Mouse (Mus musculus) hematopoietic stem cell, adult 5-6 weeks (primary cell): ENCODE data around the gene Fbln2. TPM values are rescaled to one million over a fixed set of nuclear protein-coding genes. Genes with fewer than 3 reads are reported as not detected.

ENCODE experiments used
- ATAC-seq, 2 experiments: fragments of 125-278 bp in 1 of 2; replicated peaks in 1 of 2; 2 replicates each; pipeline ENCODE4 v1.8.0; 2016 to 2017; ENCODE audit warnings: inconsistent platforms in 2 of 2, mild to moderate bottlenecking in 2 of 2, moderate number of reproducible peaks in 2 of 2, low read depth in 1 of 2, moderate TSS enrichment in 1 of 2; ENCODE audit not compliant: low FRiP score in 2 of 2, poor library complexity in 2 of 2, severe bottlenecking in 2 of 2, insufficient read depth in 1 of 2, low TSS enrichment in 1 of 2
- total RNA-seq: library from RNA; stranded (forward); fragments of 172-1452, 232-1000 nt; gene quantifications from 2 replicates; pipeline ENCODE4 v1.2.3, GENCODE M21; 2017

Gene Fbln2
- total RNA-seq, 1 experiment from 2014 or later, result not detected

DNA sequence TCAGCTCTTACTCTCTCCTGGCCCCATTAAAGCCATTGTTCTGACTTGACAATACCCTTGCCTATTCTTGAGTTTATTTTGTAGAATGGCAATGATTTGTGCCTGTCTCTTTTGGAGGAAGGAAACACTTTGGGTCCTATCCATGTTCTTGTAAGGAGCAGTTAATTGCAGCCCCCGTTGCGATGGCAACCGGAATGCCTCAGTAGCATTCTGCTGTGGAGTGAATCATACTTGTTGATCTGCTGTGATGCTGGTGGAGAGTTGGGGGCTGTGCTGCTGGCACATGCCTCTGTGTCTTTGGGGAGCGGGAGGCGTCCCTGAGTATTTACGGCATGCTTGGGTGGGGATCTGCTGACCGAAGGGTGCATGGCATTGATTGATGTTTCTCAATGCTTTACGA lies 32.1 kb downstream of the Fbln2 start:
- ATAC-seq, result no peak

DNA sequence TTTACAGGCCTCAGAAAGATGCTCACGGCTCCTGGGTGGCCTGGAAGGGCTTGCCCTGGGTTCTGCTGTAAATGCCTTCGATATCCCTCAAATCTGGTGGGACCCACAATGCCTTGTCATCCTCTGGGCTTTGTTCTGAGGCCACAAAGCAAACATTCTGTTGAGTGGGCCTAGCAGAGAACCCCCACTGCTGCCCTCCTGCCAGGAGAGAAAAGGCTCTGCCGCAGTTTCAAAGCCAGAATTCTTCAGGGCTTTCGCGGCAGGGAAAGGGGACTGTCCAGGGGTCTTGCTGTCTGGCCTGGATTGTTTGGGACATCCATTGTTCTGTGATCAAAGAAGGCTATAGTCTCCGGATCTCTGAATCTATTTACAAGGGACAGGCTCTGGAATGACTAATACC lies 33.1 kb downstream of the Fbln2 start:
- ATAC-seq, result no peak

GRCm38 (mm10) chr6:91247343-91247742 lies 35.1 kb downstream of the Fbln2 start:
- no peak for ATAC-seq

DNA sequence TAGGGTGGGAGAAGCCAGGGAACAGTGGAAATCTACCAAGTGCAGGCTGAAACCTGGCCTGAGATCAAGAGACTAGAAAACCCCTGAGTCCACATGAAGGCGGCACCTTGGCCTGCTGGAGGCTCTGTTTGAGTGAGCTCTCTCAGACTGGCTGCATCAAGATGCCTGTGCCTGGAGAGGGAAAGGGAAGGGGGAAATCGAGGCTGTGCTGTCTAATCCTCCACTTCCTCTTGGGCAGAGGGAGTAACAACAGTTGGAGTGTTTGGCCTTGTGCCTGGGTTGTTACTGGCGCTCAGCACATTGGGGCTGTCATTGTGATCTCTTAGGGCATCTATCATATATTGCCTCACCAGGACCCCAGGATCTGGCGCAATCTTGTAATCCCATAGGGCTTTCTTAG lies 36.4 kb downstream of the Fbln2 start:
- no peak for ATAC-seq

GRCm38 (mm10) chr6:91249797-91250196 lies 37.5 kb downstream of the Fbln2 start:
- no peak for ATAC-seq

- ATAC-seq, result no peak
These were observed 47.3 kb downstream of the Fbln2 start for GRCm38 (mm10) chr6:91259440-91260120.

DNA sequence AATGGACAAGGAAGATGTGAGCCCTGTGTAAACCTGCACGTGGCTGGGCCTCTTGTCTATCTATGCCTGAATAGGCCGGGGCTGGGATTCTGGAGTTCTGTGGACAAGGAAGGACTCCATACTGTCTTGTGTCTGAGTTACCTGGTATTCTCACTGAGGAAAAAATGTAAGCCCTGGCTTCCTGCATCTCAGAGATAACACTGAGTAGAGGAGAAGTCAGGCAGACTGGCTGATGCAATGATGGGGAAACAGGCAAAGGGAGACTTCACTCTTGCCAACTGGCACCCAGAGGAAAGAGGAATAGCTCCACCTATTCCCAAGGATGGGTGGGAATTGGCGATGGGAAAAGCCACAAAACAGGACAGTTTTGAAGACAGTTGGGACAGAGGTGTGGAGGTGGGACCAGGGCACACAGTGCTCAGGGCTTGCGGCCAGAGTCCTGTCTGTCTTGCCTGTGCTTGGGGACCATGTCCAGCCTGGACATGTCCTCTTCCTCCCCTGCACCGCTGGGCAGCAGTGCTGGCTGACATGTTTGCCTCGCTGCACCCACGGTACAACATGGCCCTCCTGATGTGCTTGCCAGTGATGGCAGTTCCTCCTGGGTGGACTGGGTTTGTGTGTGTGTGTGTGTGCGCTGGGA lies 48.2 kb downstream of the Fbln2 start:
- no peak for ATAC-seq

GRCm38 (mm10) chr6:91260987-91261367 lies 48.7 kb downstream of the Fbln2 start:
- ATAC-seq, result no peak

DNA sequence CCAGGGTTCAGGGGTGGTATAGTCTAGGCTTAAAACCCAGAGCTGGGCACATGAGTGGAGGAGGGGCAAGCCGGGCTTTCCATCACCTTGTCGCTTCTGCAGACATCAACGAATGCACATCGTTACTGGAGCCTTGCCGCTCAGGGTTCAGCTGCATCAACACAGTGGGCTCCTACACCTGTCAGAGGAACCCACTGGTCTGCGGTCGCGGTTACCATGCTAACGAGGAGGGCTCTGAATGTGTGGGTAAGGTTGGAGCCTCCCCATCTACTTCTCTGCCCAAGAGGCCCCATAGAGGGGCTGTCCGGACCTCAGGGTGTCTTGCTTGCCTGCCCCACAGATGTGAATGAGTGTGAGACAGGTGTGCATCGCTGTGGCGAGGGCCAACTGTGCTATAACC lies 53.4 kb downstream of the Fbln2 start:
- ATAC-seq, result no peak

DNA sequence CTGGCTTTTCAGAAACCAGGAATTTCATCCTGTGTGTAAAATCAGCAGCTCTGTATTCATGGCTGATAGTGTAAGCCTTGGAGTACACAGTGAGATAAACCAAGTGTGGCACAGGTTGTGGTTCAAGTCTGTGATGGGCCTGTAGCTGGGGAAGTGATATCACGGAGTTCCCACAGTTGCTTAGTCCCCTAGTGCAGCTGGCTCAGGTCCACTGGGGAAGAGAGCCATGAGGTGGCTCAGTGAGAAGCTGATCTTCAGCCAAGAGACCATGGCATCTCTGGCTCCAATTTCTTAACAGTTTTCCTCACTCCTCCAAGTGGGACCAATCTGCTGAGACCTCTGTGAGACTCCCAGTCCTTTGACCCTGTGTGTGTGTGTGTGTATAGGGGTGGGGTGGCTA lies 54.4 kb downstream of the Fbln2 start:
- no peak for ATAC-seq

- no peak for ATAC-seq
These were observed 56.1 kb downstream of the Fbln2 start for GRCm38 (mm10) chr6:91268318-91268717.

DNA sequence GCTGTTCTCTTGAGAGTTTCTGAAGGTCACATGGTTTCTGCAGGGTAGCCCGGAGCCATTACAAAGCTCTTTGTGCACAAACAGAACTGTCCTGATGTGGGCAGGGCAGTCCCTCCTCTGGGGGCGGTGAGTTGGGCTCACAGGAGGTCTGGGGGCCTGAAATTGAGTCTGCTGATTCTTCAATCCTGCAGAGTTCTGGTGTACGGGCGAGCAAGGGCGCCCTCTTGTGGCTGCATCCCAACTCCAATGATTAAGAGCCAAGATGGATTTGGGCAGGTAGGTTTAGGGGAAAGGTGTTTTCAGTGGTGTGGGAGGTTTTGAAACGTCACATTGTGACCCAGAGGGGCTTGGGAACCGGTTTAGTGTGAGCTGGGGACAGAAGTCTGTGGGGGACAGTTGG lies 65.3 kb downstream of the Fbln2 start:
- peak in 1 of 2 experiments; percentile 33; a peak in 1 of 4 replicates for ATAC-seq

- ATAC-seq, result no peak
These were observed 66.0 kb downstream of the Fbln2 start for GRCm38 (mm10) chr6:91278302-91278701.

GRCm38 (mm10) chr6:91279477-91279876 lies 67.2 kb downstream of the Fbln2 start:
- no peak for ATAC-seq

DNA sequence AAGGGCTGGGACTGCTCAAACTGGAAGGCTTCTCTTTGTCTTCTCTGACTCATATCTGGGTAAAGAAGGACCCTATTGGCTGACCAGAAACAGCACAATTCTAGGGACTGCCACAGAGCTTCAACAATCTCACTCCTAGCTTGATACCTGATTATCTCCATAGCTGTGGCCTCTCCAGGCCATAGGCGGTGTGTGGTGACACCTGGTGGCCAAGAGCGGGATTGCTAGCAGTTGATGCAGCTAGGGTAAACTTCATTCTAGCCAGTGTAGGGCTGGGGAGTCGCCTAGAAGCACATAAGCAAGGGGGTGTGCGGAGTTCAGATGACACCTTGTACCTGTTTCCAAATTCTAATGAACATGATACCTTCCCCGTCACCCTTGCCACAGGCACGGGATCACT lies 69.0 kb downstream of the Fbln2 start:
- peak; percentile 68 to 72 for ATAC-seq

- ATAC-seq, result no peak
These were observed 69.5 kb downstream of the Fbln2 start for GRCm38 (mm10) chr6:91281747-91282146.

DNA sequence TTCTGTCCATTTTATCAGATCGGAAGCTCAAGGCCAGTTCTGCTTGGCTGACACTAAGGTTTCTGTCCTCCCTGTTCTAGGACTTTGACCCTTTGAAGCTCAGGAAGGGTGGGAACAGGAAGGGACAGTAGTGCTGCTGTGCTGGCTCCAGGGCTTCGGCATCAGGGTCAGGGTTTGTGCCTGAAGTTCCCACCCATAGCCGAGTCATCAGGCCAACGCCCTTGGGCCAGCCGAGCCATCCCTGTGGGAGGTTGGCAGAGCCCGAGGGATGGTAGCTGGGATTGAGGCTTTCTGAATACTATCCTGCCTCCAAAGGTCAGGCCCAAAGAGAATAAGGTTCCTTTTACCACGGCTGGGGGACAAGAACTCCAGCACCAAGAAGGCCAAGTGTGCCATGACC lies 70.8 kb downstream of the Fbln2 start:
- no peak for ATAC-seq

DNA sequence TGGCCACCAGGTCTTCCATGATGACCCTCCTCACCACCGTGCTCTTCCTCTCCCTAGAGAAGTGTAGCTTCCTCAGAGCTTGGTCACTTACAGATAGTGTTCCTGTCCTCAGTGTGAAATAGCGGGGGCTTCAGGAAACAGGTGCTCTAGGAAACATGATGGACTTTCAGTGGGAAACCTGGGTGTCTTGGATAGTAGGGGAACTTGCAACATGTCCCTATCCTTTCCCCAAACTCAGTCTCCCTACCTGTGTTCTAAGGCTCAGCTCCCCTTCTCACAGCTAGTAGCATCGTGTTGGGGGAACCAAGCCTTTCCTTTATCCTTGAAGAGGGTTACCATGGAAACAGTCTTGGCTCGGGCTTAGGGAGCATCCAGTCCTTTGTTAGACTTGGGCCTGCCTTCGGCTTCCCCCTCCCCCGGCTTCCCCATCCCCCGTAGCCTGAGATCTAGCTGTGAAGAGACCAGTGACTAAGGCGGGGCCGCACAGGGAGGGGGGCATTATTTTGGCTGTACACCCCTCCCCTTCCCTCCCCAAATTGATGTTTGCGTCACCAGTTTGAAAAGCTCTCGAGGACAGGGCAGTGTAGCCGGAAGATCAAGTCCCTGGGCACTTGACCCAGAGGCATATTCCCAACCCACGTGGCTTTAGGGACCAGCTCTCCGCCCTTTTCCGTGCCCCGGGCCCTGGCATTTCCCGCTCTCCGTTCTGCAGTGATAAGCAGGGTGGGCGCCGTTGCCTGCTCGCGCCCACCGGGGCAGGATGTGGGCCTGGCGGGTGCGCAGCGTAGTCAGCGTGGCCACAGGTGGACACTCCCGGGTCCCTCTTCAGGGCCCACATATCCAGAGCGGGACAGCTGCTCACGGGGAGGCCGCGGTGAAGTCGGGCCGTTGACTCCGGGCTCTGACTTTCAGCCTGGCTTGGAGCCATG lies 72.5 kb downstream of the Fbln2 start:
- ATAC-seq, result no peak
